Comparison of ENCODE assay signal across 17 mouse cellular contexts in genomic region chr1:121734456-121735112, GRCm38 (mm10).
DNase-seq lines count a peak whose midpoint lies in the region; ATAC-seq and TF ChIP-seq lines count a peak whose summit lies in the region.
"Had no signal": no experiment of that assay in that cellular context is flagged by ENCODE, and none has a peak within 500 bp of the region (broad histone marks: within the 10 kb centered on the region; RNA-seq: fewer than 3 reads in every experiment).

No protein-coding gene starts in this region.

- H3K27me3 ChIP-seq in forebrain, embryonic 16.5 days (replicated peaks; ENCODE audit: control insufficient read depth, insufficient read depth, low read length) = no peaks in the 10 kb centered on the region
- no peaks in the 10 kb centered on the region for H3K27me3 ChIP-seq in midbrain, postnatal 0 days (ENCODE audit: insufficient read depth, low read length)
- H3K27me3 ChIP-seq: neural tube, embryonic 13.5 days had no signal

- no peaks in the 10 kb centered on the region for H3K36me3 ChIP-seq in forebrain, embryonic 16.5 days (ENCODE audit: control insufficient read depth, insufficient read depth)
- no peaks in the 10 kb centered on the region for H3K36me3 ChIP-seq in midbrain, postnatal 0 days (ENCODE audit: insufficient read depth, low read length)
- H3K36me3 ChIP-seq: neural tube, embryonic 13.5 days had no signal

- H3K9ac ChIP-seq in forebrain, embryonic 16.5 days (replicated peaks; ENCODE audit: low read depth, low read length) = no peak overlapping the region
- no peak overlapping the region for H3K9ac ChIP-seq in midbrain, postnatal 0 days (replicated peaks; ENCODE audit: low read length, poor library complexity, severe bottlenecking)
- H3K9ac ChIP-seq: neural tube, embryonic 13.5 days had no signal

- 0 out of 2 replicates have a peak, but pooled peaks have one; percentile 28 for ATAC-seq in forebrain, embryonic 16.5 days
- peak; percentile 70 for ATAC-seq in midbrain, postnatal 0 days (ENCODE audit: low FRiP score)

- TF ChIP-seq CTCF in midbrain, postnatal 0 days (IDR thresholded peaks at IDR 0.05) = no peak

- H3K4me3 ChIP-seq in forebrain, embryonic 16.5 days (replicated peaks; ENCODE audit: low read length) = no peak overlapping the region
- H3K4me3 ChIP-seq in midbrain, postnatal 0 days (ENCODE audit: low read depth, low read length) = no peak overlapping the region
- H3K4me3 ChIP-seq: erythroblast, embryonic 14.5 days; neural tube, embryonic 13.5 days had no signal

- no peak overlapping the region for H3K4me2 ChIP-seq in forebrain, embryonic 16.5 days (ENCODE audit: low read length)
- no peak overlapping the region for H3K4me2 ChIP-seq in midbrain, postnatal 0 days (ENCODE audit: low read depth, low read length, poor library complexity, severe bottlenecking)
- H3K4me2 ChIP-seq: neural tube, embryonic 13.5 days had no signal

- peaks cover 3% of the 10 kb centered on the region; the same call in 1 of the 2 replicates for H3K4me1 ChIP-seq in forebrain, embryonic 16.5 days (replicated peaks; ENCODE audit: control insufficient read depth, insufficient read depth, low read length)
- H3K4me1 ChIP-seq in midbrain, postnatal 0 days (ENCODE audit: insufficient read depth, low read length) = no peaks in the 10 kb centered on the region

- 66% methylated on average over 3 of the region's 3 CpGs for WGBS in forebrain, embryonic 16.5 days
- 47% methylated on average over 3 of the region's 3 CpGs for WGBS in midbrain, postnatal 0 days

- peak; percentile 28 to 32 for DNase-seq in right cerebral cortex, postnatal 10 days (ENCODE audit: low spot score in 2 of 2)
- no peak for DNase-seq in right cerebral cortex, postnatal 4 days
- DNase-seq in mesoderm, embryonic 11.5 days (ENCODE audit: low read depth, low spot score) = peak; percentile 5
- DNase-seq in midbrain, postnatal 0 days (ENCODE audit: low spot score) = peak; percentile 42
- DNase-seq in spleen, adult 12 weeks (ENCODE audit: low spot score) = no peak
- DNase-seq in lung, postnatal 25 days (ENCODE audit: low spot score) = no peak
- no peak for DNase-seq in cerebellum, adult 18-20 months
- DNase-seq: adrenal gland, postnatal 36 days; cerebellum, postnatal 36 days; kidney, adult 11 months; kidney, postnatal 25 days; lung, adult 18-20 months; lung, postnatal 36 days; thymus, adult 18-20 months had no signal

- H3K27ac ChIP-seq in forebrain, embryonic 16.5 days (ENCODE audit: low read length) = no peak overlapping the region; the same call in 1 of the 2 replicates
- peak overlapping the region; percentile 69 for H3K27ac ChIP-seq in midbrain, postnatal 0 days (ENCODE audit: low read depth, low read length)
- H3K27ac ChIP-seq: neural tube, embryonic 13.5 days had no signal

- H3K9me3 ChIP-seq in forebrain, embryonic 16.5 days (ENCODE audit: control insufficient read depth, low read length) = no peaks in the 10 kb centered on the region
- no peaks in the 10 kb centered on the region for H3K9me3 ChIP-seq in midbrain, postnatal 0 days (ENCODE audit: low read length)
- H3K9me3 ChIP-seq: neural tube, embryonic 13.5 days had no signal

Comparison
In these comparisons a context has a peak if more than half of its experiments do, and no peak if none do; other contexts are left out.
1. DNase-seq: peak in right cerebral cortex, postnatal 10 days (2 of 2), mesoderm, embryonic 11.5 days (single experiment) and midbrain, postnatal 0 days (single experiment); none in right cerebral cortex, postnatal 4 days (single experiment), spleen, adult 12 weeks (single experiment), lung, postnatal 25 days (single experiment) and cerebellum, adult 18-20 months (0 of 2).